Mouse (Mus musculus): ENCODE data around the gene Susd5. TPM values are rescaled to one million over a fixed set of nuclear protein-coding genes. Genes with fewer than 3 reads are reported as not detected.

Susd5 gene
- total RNA-seq (2012; rRNA removed) (0.04 TPM in 1 of 2 replicates, not detected in the other), total RNA-seq (2014; rRNA removed) (not detected in 2 replicates), polyA plus RNA-seq (2012; ENCODE audit: insufficient read length, low read depth) (not detected in 2 replicates)

DNA sequence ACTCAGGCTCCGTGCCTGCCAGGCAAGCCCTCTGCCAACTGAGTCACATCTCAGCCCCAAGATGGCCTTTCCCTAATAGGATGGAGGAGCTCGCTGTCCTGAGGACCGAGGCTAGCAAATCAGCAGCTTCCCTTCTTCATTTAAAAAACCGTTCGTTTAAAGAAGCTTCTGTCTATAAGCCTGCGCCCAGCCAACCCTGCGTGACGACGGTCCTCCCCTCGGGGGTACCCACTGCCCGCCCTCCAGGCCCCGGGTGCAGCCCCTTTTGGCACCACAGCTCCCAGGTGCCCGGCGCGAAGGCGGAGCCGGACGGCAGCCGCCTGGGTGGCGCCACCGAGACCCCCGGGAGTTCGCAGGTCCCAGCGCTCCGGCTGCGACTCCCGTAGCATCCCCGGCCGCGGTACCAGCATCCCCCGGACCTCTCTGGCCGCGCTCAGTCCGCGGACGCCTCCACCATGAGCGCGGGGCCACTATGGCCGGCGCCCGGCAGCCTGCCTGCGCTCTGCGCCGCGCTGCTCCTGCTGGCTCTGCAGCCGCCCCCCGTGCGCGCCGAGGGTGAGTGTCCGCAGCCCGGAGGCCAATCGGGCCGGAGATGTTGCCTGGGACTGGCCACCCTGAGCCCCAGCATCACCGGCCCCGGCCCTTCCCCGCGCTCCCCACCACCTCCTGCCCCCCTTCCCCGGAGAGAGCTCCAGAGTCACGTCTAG lies at the start of gene Susd5:
Gene Susd5, plus strand, starts transcription at position 51 of the 707 bp plus-strand sequence.
- no peak within 1 kb of the TSS for H3K9ac ChIP-seq (ENCODE audit: insufficient read depth, low read depth)
- no peaks in the 10 kb centered on the region for H3K36me3 ChIP-seq (replicated peaks in 1 of 2; ENCODE audit: control insufficient read depth in 1 of 2, insufficient read depth in 1 of 2, low read length in 1 of 2)
- no peaks in the 10 kb centered on the region for H3K4me1 ChIP-seq (ENCODE audit: control insufficient read depth in 1 of 2, insufficient read depth in 2 of 2)
- H3K79me2 ChIP-seq (replicated peaks; ENCODE audit: control insufficient read depth, extremely low read depth, insufficient read depth, poor library complexity, severe bottlenecking) = no peaks in the 10 kb centered on the region
- no peak within 1 kb of the TSS for H3K4me2 ChIP-seq (ENCODE audit: insufficient read depth, low read depth, poor library complexity, severe bottlenecking)
- no peaks in the 10 kb centered on the region for H3K9me3 ChIP-seq (replicated peaks; ENCODE audit: low read length)
- DNase-seq (ENCODE audit: extremely low read depth) = no peak
- dilution Hi-C loops (cut with MboI; ENCODE audit: extremely low pct_ligation_motif_present, extremely low pct_unique_long_range_greater_than_20kb, low sequenced_read_pairs) = no loop called here
- in situ Hi-C loops (cut with MboI; ENCODE audit: low pct_ligation_motif_present, low pct_unique_long_range_greater_than_20kb, low sequenced_read_pairs) = no loop called here
- H3K4me3 ChIP-seq (replicated peaks in 1 of 3; ENCODE audit: low read depth in 2 of 3, low read length in 2 of 3, poor library complexity in 1 of 3) = no peak within 1 kb of the TSS
- H3K27me3 ChIP-seq (replicated peaks) = no peaks in the 10 kb centered on the region
- no peak for TF ChIP-seq JUND (conservative IDR thresholded peaks at IDR 0.05; ENCODE audit: low read depth, low read length)
- no peak for TF ChIP-seq RAD21 (IDR thresholded peaks at IDR 0.05; ENCODE audit: low read depth, low read length)
- no peak for TF ChIP-seq MXI1 (IDR thresholded peaks at IDR 0.05; ENCODE audit: low read depth, low read length)
- TF ChIP-seq POLR2A (IDR thresholded peaks at IDR 0.05; ENCODE audit: low read depth, low read length) = no peak
- H3K27ac ChIP-seq (ENCODE audit: insufficient read depth, low read depth) = no peak within 1 kb of the TSS

DNA sequence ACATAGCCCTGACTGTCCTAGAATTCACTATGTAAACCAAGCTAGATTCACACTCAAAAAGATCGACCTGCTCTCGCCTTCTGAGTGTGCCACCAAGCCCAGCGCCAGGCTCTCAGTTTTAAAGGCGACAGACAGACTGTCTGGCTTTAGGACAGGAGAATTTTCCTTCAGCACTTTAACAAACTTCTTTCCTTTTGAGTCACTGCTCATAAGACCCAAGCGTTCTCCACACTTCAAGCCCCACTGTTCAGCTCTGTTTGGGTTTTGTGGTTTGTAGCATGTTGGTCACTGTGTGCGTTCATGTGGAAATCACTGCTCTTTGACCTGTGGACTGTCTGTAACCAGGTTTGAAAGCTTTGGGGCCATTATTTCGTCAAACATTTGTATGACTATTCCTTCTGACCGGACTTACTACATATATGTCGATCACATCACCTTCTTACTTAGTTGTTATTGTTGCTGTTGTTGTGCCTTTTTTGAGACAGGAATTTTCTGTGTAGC lies 49.0 kb upstream of the Susd5 start:
- in situ Hi-C loops (cut with MboI; ENCODE audit: low pct_ligation_motif_present, low pct_unique_long_range_greater_than_20kb, low sequenced_read_pairs) = no loop called here
- no peak overlapping the region for H3K27ac ChIP-seq (ENCODE audit: insufficient read depth, low read depth)
- dilution Hi-C loops (cut with MboI; ENCODE audit: extremely low pct_ligation_motif_present, extremely low pct_unique_long_range_greater_than_20kb, low sequenced_read_pairs) = no loop called here
- TF ChIP-seq HCFC1 (IDR thresholded peaks at IDR 0.05; ENCODE audit: low read depth, low read length) (no peak), ZNF384 (IDR thresholded peaks at IDR 0.05; ENCODE audit: low read depth, low read length) (no peak), SMC3 (IDR thresholded peaks at IDR 0.05; ENCODE audit: low read depth, low read length) (no peak), IRF4 (IDR thresholded peaks at IDR 0.05; ENCODE audit: low read depth, low read length) (peak; percentile 88), USF1 (IDR thresholded peaks at IDR 0.05; ENCODE audit: low read depth, low read length) (no peak), USF2 (conservative IDR thresholded peaks at IDR 0.05; ENCODE audit: low read depth, low read length) (no peak), JUN (IDR thresholded peaks at IDR 0.05; ENCODE audit: insufficient read depth, low read depth, low read length) (peak; percentile 57), UBTF (IDR thresholded peaks at IDR 0.05; ENCODE audit: low read depth, low read length) (no peak), RCOR1 (conservative IDR thresholded peaks at IDR 0.05; ENCODE audit: low read depth, low read length) (no peak), CHD2 (IDR thresholded peaks at IDR 0.05; ENCODE audit: low read length) (no peak), JUND (conservative IDR thresholded peaks at IDR 0.05; ENCODE audit: low read depth, low read length) (peak; percentile 83), ZKSCAN1 (IDR thresholded peaks at IDR 0.05; ENCODE audit: borderline replicate concordance, low read depth, low read length) (no peak), SIN3A (IDR thresholded peaks at IDR 0.05; ENCODE audit: low read length) (no peak), MEF2A (IDR thresholded peaks at IDR 0.05; ENCODE audit: borderline replicate concordance, low read depth, low read length) (no peak; the same call in 1 of the 2 replicates), EP300 (IDR thresholded peaks at IDR 0.05; ENCODE audit: low read length) (peak; percentile 83), GABPA (IDR thresholded peaks at IDR 0.05; ENCODE audit: insufficient replicate concordance, low read depth, low read length) (no peak), PAX5 (IDR thresholded peaks at IDR 0.05; ENCODE audit: low read length) (no peak), TCF12 (IDR thresholded peaks at IDR 0.05; ENCODE audit: low read depth, low read length) (no peak), CHD1 (IDR thresholded peaks at IDR 0.05; ENCODE audit: low read depth, low read length) (no peak), MAX (IDR thresholded peaks at IDR 0.05; ENCODE audit: low read length) (no peak; the same call in 1 of the 2 replicates), KAT2A (IDR thresholded peaks at IDR 0.05; ENCODE audit: insufficient replicate concordance, low read length) (no peak), BHLHE40 (IDR thresholded peaks at IDR 0.05; ENCODE audit: low read depth, low read length) (peak; percentile 64), E2F4 (IDR thresholded peaks at IDR 0.05; ENCODE audit: insufficient replicate concordance, low read depth, low read length) (no peak), ZC3H11A (IDR thresholded peaks at IDR 0.05; ENCODE audit: low read depth, low read length) (no peak), MAZ (IDR thresholded peaks at IDR 0.05; ENCODE audit: low read depth, low read length) (no peak), RAD21 (IDR thresholded peaks at IDR 0.05; ENCODE audit: low read depth, low read length) (no peak), NELFE (IDR thresholded peaks at IDR 0.05; ENCODE audit: low read depth, low read length) (no peak), MAFK (IDR thresholded peaks at IDR 0.05; ENCODE audit: insufficient replicate concordance, low read length) (peak; percentile 59; the same call in 1 of the 2 replicates), CTCF (conservative IDR thresholded peaks at IDR 0.05 in 1 of 2, IDR thresholded peaks at IDR 0.05 in 1 of 2; ENCODE audit: low read depth in 2 of 2, low read length in 2 of 2) (no peak), POLR2A (IDR thresholded peaks at IDR 0.05; ENCODE audit: low read depth, low read length) (no peak)

More for the DNA sequence above, 49.0 kb upstream of the Susd5 start:
- peak; percentile 43 for DNase-seq (ENCODE audit: extremely low read depth)
- Histone ChIP-seq H3K9ac (ENCODE audit: insufficient read depth, low read depth) (no peak overlapping the region), H3K9me3 (replicated peaks; ENCODE audit: low read length) (no peaks in the 10 kb centered on the region), H3K36me3 (replicated peaks in 1 of 2; ENCODE audit: control insufficient read depth in 1 of 2, insufficient read depth in 1 of 2, low read length in 1 of 2) (no peaks in the 10 kb centered on the region), H3K27me3 (replicated peaks) (no peaks in the 10 kb centered on the region), H3K4me3 (replicated peaks in 1 of 3; ENCODE audit: low read depth in 2 of 3, low read length in 2 of 3, poor library complexity in 1 of 3) (no peak overlapping the region), H3K4me1 (ENCODE audit: control insufficient read depth in 1 of 2, insufficient read depth in 2 of 2) (peaks cover 0 to 20% of the 10 kb centered on the region in 2 experiments; a peak in 2 of 4 replicates), H3K79me2 (replicated peaks; ENCODE audit: control insufficient read depth, extremely low read depth, insufficient read depth, poor library complexity, severe bottlenecking) (no peaks in the 10 kb centered on the region), H3K4me2 (ENCODE audit: insufficient read depth, low read depth, poor library complexity, severe bottlenecking) (no peak overlapping the region)

All from CH12.LX (cell line).